Mouse (Mus musculus): Measurements from ENCODE around the gene Srp72. TPM values are rescaled to one million over a fixed set of nuclear protein-coding genes. Genes with fewer than 3 reads are reported as not detected.
A peak's percentile ranks its signal among the peaks of the same experiment; 100 is the strongest.

The Srp72 gene
- total and polyA plus RNA-seq, 3 experiments = 72.8 to 280 (median 134) TPM

DNA sequence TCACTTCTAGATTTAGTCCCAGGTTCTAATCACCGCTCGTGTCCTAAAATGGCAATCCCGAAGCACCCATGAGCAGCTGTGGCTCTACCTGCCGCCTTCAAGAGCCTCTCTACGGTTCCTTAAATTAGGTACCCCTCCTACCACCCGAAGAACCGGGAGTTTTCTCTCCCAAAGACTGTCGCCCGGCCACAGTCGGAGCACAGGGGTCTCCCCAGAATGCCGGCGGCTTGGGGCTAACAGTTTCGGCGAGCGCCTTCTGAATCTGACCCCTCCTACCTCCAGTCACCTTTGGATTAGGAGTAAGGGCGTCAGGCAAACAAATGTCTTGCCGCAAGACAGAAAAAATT lies 303 bp upstream of the Srp72 start:
- Histone ChIP-seq H3K4me1 (ENCODE audit: insufficient read depth, low read depth, low read length) (peaks cover 30% of the 10 kb centered on the region), H3K27me3 (ENCODE audit: insufficient read depth, low read length) (no peaks in the 10 kb centered on the region), H3K36me3 (replicated peaks) (peaks cover 55% of the 10 kb centered on the region), H3K9me3 (replicated peaks) (no peaks in the 10 kb centered on the region), H3K4me3 (ENCODE audit: low read depth, low read length) (peak overlapping the region; percentile 98)
- no peak for DNase-seq (ENCODE audit: low spot score)
- no peak for TF ChIP-seq GATA2 (IDR thresholded peaks at IDR 0.05; ENCODE audit: borderline replicate concordance, low read depth, low read length)
- no peak for ATAC-seq (ENCODE audit: extremely low read depth, insufficient number of reproducible peaks, low FRiP score, poor library complexity, severe bottlenecking)

DNA sequence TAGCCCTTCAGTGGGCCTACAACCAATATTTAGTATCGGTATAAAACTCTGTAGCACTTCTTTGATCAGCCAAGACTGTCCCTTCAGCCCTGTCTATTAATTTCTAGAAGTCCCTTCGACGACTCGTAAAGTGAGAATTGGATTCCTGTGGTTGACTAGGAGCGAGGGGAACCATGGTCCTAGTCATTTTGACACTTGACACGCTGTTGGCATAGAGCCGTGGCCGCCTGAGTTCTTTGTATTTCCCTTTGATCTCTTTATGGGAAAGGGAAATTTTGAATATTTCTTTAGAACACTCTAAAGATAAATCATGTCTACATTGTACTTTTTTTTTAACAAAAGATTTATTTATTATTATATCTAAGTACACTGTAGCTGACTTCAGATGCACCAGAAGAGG lies 1.3 kb downstream of the Srp72 start:
- TF ChIP-seq GATA2 (IDR thresholded peaks at IDR 0.05; ENCODE audit: borderline replicate concordance, low read depth, low read length) (no peak), GATA1 (IDR thresholded peaks at IDR 0.05; ENCODE audit: borderline replicate concordance, low read length) (no peak), TAL1 (conservative IDR thresholded peaks at IDR 0.05; ENCODE audit: low read depth, low read length) (no peak), POLR2AphosphoS5 (IDR thresholded peaks at IDR 0.05; ENCODE audit: insufficient replicate concordance, low read depth, low read length) (no peak), CTCF (IDR thresholded peaks at IDR 0.05; ENCODE audit: low read depth, low read length) (no peak)
- peaks cover 25% of the 10 kb centered on the region for H3K4me1 ChIP-seq (ENCODE audit: insufficient read depth, low read depth, low read length)
- no peaks in the 10 kb centered on the region for H3K27me3 ChIP-seq (ENCODE audit: insufficient read depth, low read length)
- H3K4me3 ChIP-seq (ENCODE audit: low read depth, low read length) = peak overlapping the region; percentile 98
- DNase-seq (ENCODE audit: low spot score) (no peak), ATAC-seq (ENCODE audit: extremely low read depth, insufficient number of reproducible peaks, low FRiP score, poor library complexity, severe bottlenecking) (no peak)
- no peaks in the 10 kb centered on the region for H3K9me3 ChIP-seq (replicated peaks)
- peaks cover 58% of the 10 kb centered on the region for H3K36me3 ChIP-seq (replicated peaks)

GRCm38 (mm10) chr5:76984015-76984414 lies 9.5 kb downstream of the Srp72 start:
- Histone ChIP-seq H3K9me3 (replicated peaks) (no peaks in the 10 kb centered on the region), H3K4me3 (ENCODE audit: low read depth, low read length) (no peak overlapping the region), H3K36me3 (replicated peaks) (peaks cover 86% of the 10 kb centered on the region), H3K27me3 (ENCODE audit: insufficient read depth, low read length) (no peaks in the 10 kb centered on the region), H3K4me1 (ENCODE audit: insufficient read depth, low read depth, low read length) (no peaks in the 10 kb centered on the region; the same call in 1 of the 2 replicates)
- no peak for TF ChIP-seq CTCF (IDR thresholded peaks at IDR 0.05; ENCODE audit: low read depth, low read length)
- TF ChIP-seq TAL1 (conservative IDR thresholded peaks at IDR 0.05; ENCODE audit: low read depth, low read length) = no peak
- no peak for TF ChIP-seq GATA2 (IDR thresholded peaks at IDR 0.05; ENCODE audit: borderline replicate concordance, low read depth, low read length)
- TF ChIP-seq GATA1 (IDR thresholded peaks at IDR 0.05; ENCODE audit: borderline replicate concordance, low read length) = no peak
- TF ChIP-seq POLR2AphosphoS5 (IDR thresholded peaks at IDR 0.05; ENCODE audit: insufficient replicate concordance, low read depth, low read length) = no peak
- DNase-seq (ENCODE audit: low spot score) = no peak
- ATAC-seq (ENCODE audit: extremely low read depth, insufficient number of reproducible peaks, low FRiP score, poor library complexity, severe bottlenecking) = no peak

- Histone ChIP-seq H3K36me3 (replicated peaks) (peaks cover 86% of the 10 kb centered on the region), H3K9me3 (replicated peaks) (no peaks in the 10 kb centered on the region), H3K4me1 (ENCODE audit: insufficient read depth, low read depth, low read length) (peaks cover 42% of the 10 kb centered on the region), H3K27me3 (ENCODE audit: insufficient read depth, low read length) (no peaks in the 10 kb centered on the region), H3K4me3 (ENCODE audit: low read depth, low read length) (no peak overlapping the region)
- peak; percentile 54 for ATAC-seq (ENCODE audit: extremely low read depth, insufficient number of reproducible peaks, low FRiP score, poor library complexity, severe bottlenecking)
- no peak for DNase-seq (ENCODE audit: low spot score)
- TF ChIP-seq TAL1 (conservative IDR thresholded peaks at IDR 0.05; ENCODE audit: low read depth, low read length) = 0 out of 2 replicates have a peak, but pooled peaks have one; percentile 16
- no peak for TF ChIP-seq CTCF (IDR thresholded peaks at IDR 0.05; ENCODE audit: low read depth, low read length)
These were observed 16.3 kb downstream of the Srp72 start for GRCm38 (mm10) chr5:76990789-76991188.

DNA sequence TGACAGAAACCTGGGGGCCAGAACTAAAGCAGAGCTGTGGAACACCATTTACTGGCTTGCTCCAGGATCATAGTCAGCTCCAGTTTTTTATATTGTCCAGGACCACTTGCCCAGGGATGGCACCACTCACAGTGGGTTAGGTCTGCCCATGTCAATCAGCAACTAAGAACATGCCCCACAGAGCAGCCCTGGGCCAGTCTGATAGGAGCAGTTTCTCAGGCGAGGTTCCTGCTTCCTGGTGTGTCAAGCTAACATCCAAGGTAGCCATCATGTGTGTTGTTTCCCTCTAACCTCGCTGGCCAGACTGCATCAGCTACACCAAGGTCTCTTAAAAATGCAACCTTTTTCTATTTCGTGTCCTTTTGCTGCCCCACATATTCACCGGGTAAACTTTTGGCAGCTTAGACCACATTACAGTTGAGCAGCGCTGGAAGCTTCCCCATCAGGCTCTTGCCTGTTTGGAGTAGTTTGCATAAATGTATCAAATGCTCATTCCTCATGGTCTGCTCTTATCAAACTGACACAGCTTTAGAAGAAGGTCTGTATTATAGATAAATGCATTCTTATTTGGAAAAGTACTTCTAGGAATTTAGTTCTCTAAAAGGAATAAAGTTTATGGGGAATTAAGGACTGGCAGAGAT lies 18.8 kb downstream of the Srp72 start:
- no peak for TF ChIP-seq GATA2 (IDR thresholded peaks at IDR 0.05; ENCODE audit: borderline replicate concordance, low read depth, low read length)
- TF ChIP-seq GATA1 (IDR thresholded peaks at IDR 0.05; ENCODE audit: borderline replicate concordance, low read length) = no peak
- TF ChIP-seq TAL1 (conservative IDR thresholded peaks at IDR 0.05; ENCODE audit: low read depth, low read length) = peak; percentile 53
- DNase-seq (ENCODE audit: low spot score) (no peak), ATAC-seq (ENCODE audit: extremely low read depth, insufficient number of reproducible peaks, low FRiP score, poor library complexity, severe bottlenecking) (peak; percentile 26; the same call in 1 of the 2 replicates)
- Histone ChIP-seq H3K27me3 (ENCODE audit: insufficient read depth, low read length) (no peaks in the 10 kb centered on the region), H3K4me1 (ENCODE audit: insufficient read depth, low read depth, low read length) (peaks cover 45% of the 10 kb centered on the region), H3K4me3 (ENCODE audit: low read depth, low read length) (peak overlapping the region; percentile 23; the same call in 1 of the 2 replicates), H3K36me3 (replicated peaks) (peaks cover 88% of the 10 kb centered on the region), H3K9me3 (replicated peaks) (no peaks in the 10 kb centered on the region)

DNA sequence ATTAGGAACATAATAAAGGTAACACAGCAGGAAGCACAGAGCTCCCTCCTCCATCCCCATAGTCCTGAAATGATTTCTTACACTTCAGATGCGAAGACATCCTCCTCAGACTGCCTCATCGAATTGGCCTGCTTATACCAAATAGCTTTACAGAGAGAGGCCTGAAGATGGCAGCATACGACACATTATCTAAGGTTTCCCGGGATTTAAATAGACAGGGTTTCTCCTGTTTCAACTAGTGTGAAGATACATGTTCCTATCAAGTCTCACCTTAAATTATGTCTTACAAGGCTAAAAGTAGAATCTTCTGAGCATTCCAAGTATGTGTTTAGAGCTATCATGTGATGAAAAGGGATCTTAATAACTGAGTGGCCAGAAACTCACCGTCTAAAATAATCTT lies 23.9 kb downstream of the Srp72 start:
- TF ChIP-seq TAL1 (conservative IDR thresholded peaks at IDR 0.05; ENCODE audit: low read depth, low read length) (no peak), GATA2 (IDR thresholded peaks at IDR 0.05; ENCODE audit: borderline replicate concordance, low read depth, low read length) (no peak), GATA1 (IDR thresholded peaks at IDR 0.05; ENCODE audit: borderline replicate concordance, low read length) (no peak), POLR2AphosphoS5 (IDR thresholded peaks at IDR 0.05; ENCODE audit: insufficient replicate concordance, low read depth, low read length) (no peak), CTCF (IDR thresholded peaks at IDR 0.05; ENCODE audit: low read depth, low read length) (no peak)
- H3K4me3 ChIP-seq (ENCODE audit: low read depth, low read length) = no peak overlapping the region
- ATAC-seq (ENCODE audit: extremely low read depth, insufficient number of reproducible peaks, low FRiP score, poor library complexity, severe bottlenecking) = no peak
- peaks cover 74% of the 10 kb centered on the region for H3K36me3 ChIP-seq (replicated peaks)
- H3K9me3 ChIP-seq (replicated peaks) = no peaks in the 10 kb centered on the region
- H3K27me3 ChIP-seq (ENCODE audit: insufficient read depth, low read length) = no peaks in the 10 kb centered on the region
- no peak for DNase-seq (ENCODE audit: low spot score)
- peaks cover 9% of the 10 kb centered on the region for H3K4me1 ChIP-seq (ENCODE audit: insufficient read depth, low read depth, low read length)

GRCm38 (mm10) chr5:77001192-77001591 lies 26.7 kb downstream of the Srp72 start:
- no peaks in the 10 kb centered on the region for H3K27me3 ChIP-seq (ENCODE audit: insufficient read depth, low read length)
- H3K4me1 ChIP-seq (ENCODE audit: insufficient read depth, low read depth, low read length) = 0 out of 2 replicates have a peak, but pooled peaks cover under 1% of the 10 kb centered on the region
- ATAC-seq (ENCODE audit: extremely low read depth, insufficient number of reproducible peaks, low FRiP score, poor library complexity, severe bottlenecking) (no peak), DNase-seq (ENCODE audit: low spot score) (no peak)
- TF ChIP-seq GATA2 (IDR thresholded peaks at IDR 0.05; ENCODE audit: borderline replicate concordance, low read depth, low read length) (no peak), GATA1 (IDR thresholded peaks at IDR 0.05; ENCODE audit: borderline replicate concordance, low read length) (no peak), TAL1 (conservative IDR thresholded peaks at IDR 0.05; ENCODE audit: low read depth, low read length) (no peak), POLR2AphosphoS5 (IDR thresholded peaks at IDR 0.05; ENCODE audit: insufficient replicate concordance, low read depth, low read length) (no peak), CTCF (IDR thresholded peaks at IDR 0.05; ENCODE audit: low read depth, low read length) (no peak)
- no peaks in the 10 kb centered on the region; the same call in 1 of the 2 replicates for H3K9me3 ChIP-seq (replicated peaks)
- no peak overlapping the region for H3K4me3 ChIP-seq (ENCODE audit: low read depth, low read length)
- peaks cover 51% of the 10 kb centered on the region for H3K36me3 ChIP-seq (replicated peaks)
